Mouse (Mus musculus): ENCODE measurements around the gene Lin28a. TPM values are rescaled to one million over a fixed set of nuclear protein-coding genes. Genes with fewer than 3 reads are reported as not detected.

Lin28a gene
- polyA plus RNA-seq, 1 experiment from 2014 or later: 0.16 TPM

GRCm38 (mm10) chr4:134025802-134026201, 7.2 kb upstream of the Lin28a start:
- no peaks in the 10 kb centered on the region for H3K9me3 ChIP-seq (ENCODE audit: control insufficient read depth, low read length)
- H3K4me2 ChIP-seq (ENCODE audit: low read length): no peak overlapping the region
- no peak overlapping the region for H3K9ac ChIP-seq (ENCODE audit: low read depth, low read length)
- ATAC-seq: no peak
- H3K27ac ChIP-seq (ENCODE audit: low read depth, low read length): no peak overlapping the region
- H3K27me3 ChIP-seq (replicated peaks; ENCODE audit: control insufficient read depth, insufficient read depth, low read length): peaks cover 5% of the 10 kb centered on the region; the same call in 1 of the 2 replicates
- H3K4me1 ChIP-seq (ENCODE audit: control insufficient read depth, insufficient read depth, low read depth, low read length): no peaks in the 10 kb centered on the region
- no peak overlapping the region for H3K4me3 ChIP-seq (ENCODE audit: low read length)
- H3K36me3 ChIP-seq (ENCODE audit: control insufficient read depth, insufficient read depth, low read length): no peaks in the 10 kb centered on the region
- WGBS: 18% methylated on average over 9 of the region's 9 CpGs

GRCm38 (mm10) chr4:134020621-134021020, 2.0 kb upstream of the Lin28a start:
- WGBS: 7% methylated on average over 11 of the region's 11 CpGs
- no peaks in the 10 kb centered on the region for H3K36me3 ChIP-seq (ENCODE audit: control insufficient read depth, insufficient read depth, low read length)
- no peaks in the 10 kb centered on the region for H3K9me3 ChIP-seq (ENCODE audit: control insufficient read depth, low read length)
- peak overlapping the region; percentile 35; the same call in 1 of the 2 replicates for H3K4me3 ChIP-seq (ENCODE audit: low read length)
- peaks cover 20% of the 10 kb centered on the region for H3K27me3 ChIP-seq (replicated peaks; ENCODE audit: control insufficient read depth, insufficient read depth, low read length)
- peak overlapping the region; percentile 70 for H3K4me2 ChIP-seq (ENCODE audit: low read length)
- ATAC-seq: no peak
- H3K4me1 ChIP-seq (ENCODE audit: control insufficient read depth, insufficient read depth, low read depth, low read length): peaks cover 18% of the 10 kb centered on the region
- H3K9ac ChIP-seq (ENCODE audit: low read depth, low read length): no peak overlapping the region
- H3K27ac ChIP-seq (ENCODE audit: low read depth, low read length): no peak overlapping the region

- Histone ChIP-seq H3K9ac (ENCODE audit: low read depth, low read length) (peak overlapping the region; percentile 47), H3K9me3 (ENCODE audit: control insufficient read depth, low read length) (no peaks in the 10 kb centered on the region), H3K27ac (ENCODE audit: low read depth, low read length) (peak overlapping the region; percentile 31; the same call in 1 of the 2 replicates), H3K4me3 (ENCODE audit: low read length) (peak overlapping the region; percentile 35), H3K4me2 (ENCODE audit: low read length) (peak overlapping the region; percentile 70), H3K36me3 (ENCODE audit: control insufficient read depth, insufficient read depth, low read length) (no peaks in the 10 kb centered on the region), H3K27me3 (replicated peaks; ENCODE audit: control insufficient read depth, insufficient read depth, low read length) (peaks cover 20% of the 10 kb centered on the region), H3K4me1 (ENCODE audit: control insufficient read depth, insufficient read depth, low read depth, low read length) (peaks cover 18% of the 10 kb centered on the region)
- peak; percentile 86 for ATAC-seq
- WGBS: 2% methylated on average over 16 of the region's 16 CpGs
These were observed 1.2 kb upstream of the Lin28a start for GRCm38 (mm10) chr4:134019641-134020351.

- Histone ChIP-seq H3K27ac (ENCODE audit: low read depth, low read length) (no peak overlapping the region), H3K4me3 (ENCODE audit: low read length) (peak overlapping the region; percentile 35), H3K4me1 (ENCODE audit: control insufficient read depth, insufficient read depth, low read depth, low read length) (peaks cover 18% of the 10 kb centered on the region), H3K27me3 (replicated peaks; ENCODE audit: control insufficient read depth, insufficient read depth, low read length) (peaks cover 20% of the 10 kb centered on the region), H3K9ac (ENCODE audit: low read depth, low read length) (peak overlapping the region; percentile 22; the same call in 1 of the 2 replicates), H3K4me2 (ENCODE audit: low read length) (peak overlapping the region; percentile 70), H3K36me3 (ENCODE audit: control insufficient read depth, insufficient read depth, low read length) (no peaks in the 10 kb centered on the region), H3K9me3 (ENCODE audit: control insufficient read depth, low read length) (no peaks in the 10 kb centered on the region)
- no peak for ATAC-seq
- 0% methylated on average over 9 of the region's 10 CpGs for WGBS
These were observed 569 bp upstream of the Lin28a start for GRCm38 (mm10) chr4:134019210-134019609.

GRCm38 (mm10) chr4:134018038-134018778, 433 bp downstream of the Lin28a start:
- ATAC-seq: no peak
- H3K27ac ChIP-seq (ENCODE audit: low read depth, low read length): no peak overlapping the region
- peaks cover 20% of the 10 kb centered on the region for H3K27me3 ChIP-seq (replicated peaks; ENCODE audit: control insufficient read depth, insufficient read depth, low read length)
- peaks cover 18% of the 10 kb centered on the region for H3K4me1 ChIP-seq (ENCODE audit: control insufficient read depth, insufficient read depth, low read depth, low read length)
- peak overlapping the region; percentile 70 for H3K4me2 ChIP-seq (ENCODE audit: low read length)
- no peaks in the 10 kb centered on the region for H3K9me3 ChIP-seq (ENCODE audit: control insufficient read depth, low read length)
- H3K4me3 ChIP-seq (ENCODE audit: low read length): peak overlapping the region; percentile 44
- no peaks in the 10 kb centered on the region for H3K36me3 ChIP-seq (ENCODE audit: control insufficient read depth, insufficient read depth, low read length)
- H3K9ac ChIP-seq (ENCODE audit: low read depth, low read length): peak overlapping the region; percentile 56
- under 1% methylated on average over 42 of the region's 46 CpGs for WGBS

GRCm38 (mm10) chr4:134017201-134017865, 1.3 kb downstream of the Lin28a start:
- Histone ChIP-seq H3K4me3 (ENCODE audit: low read length) (peak overlapping the region; percentile 44), H3K27ac (ENCODE audit: low read depth, low read length) (no peak overlapping the region), H3K27me3 (replicated peaks; ENCODE audit: control insufficient read depth, insufficient read depth, low read length) (peaks cover 20% of the 10 kb centered on the region), H3K36me3 (ENCODE audit: control insufficient read depth, insufficient read depth, low read length) (no peaks in the 10 kb centered on the region), H3K4me2 (ENCODE audit: low read length) (peak overlapping the region; percentile 70), H3K4me1 (ENCODE audit: control insufficient read depth, insufficient read depth, low read depth, low read length) (peaks cover 18% of the 10 kb centered on the region), H3K9ac (ENCODE audit: low read depth, low read length) (no peak overlapping the region; the same call in 1 of the 2 replicates), H3K9me3 (ENCODE audit: control insufficient read depth, low read length) (no peaks in the 10 kb centered on the region)
- 4% methylated on average over 21 of the region's 21 CpGs for WGBS
- ATAC-seq: no peak

- Histone ChIP-seq H3K4me1 (ENCODE audit: control insufficient read depth, insufficient read depth, low read depth, low read length) (peaks cover 18% of the 10 kb centered on the region), H3K27me3 (replicated peaks; ENCODE audit: control insufficient read depth, insufficient read depth, low read length) (peaks cover 18% of the 10 kb centered on the region)
These were observed 1.9 kb downstream of the Lin28a start for GRCm38 (mm10) chr4:134016767-134017166.

GRCm38 (mm10) chr4:134016208-134016607, 2.4 kb downstream of the Lin28a start:
- Histone ChIP-seq H3K9ac (ENCODE audit: low read depth, low read length) (no peak overlapping the region), H3K9me3 (ENCODE audit: control insufficient read depth, low read length) (no peaks in the 10 kb centered on the region), H3K4me3 (ENCODE audit: low read length) (no peak overlapping the region), H3K4me1 (ENCODE audit: control insufficient read depth, insufficient read depth, low read depth, low read length) (peaks cover 18% of the 10 kb centered on the region), H3K27ac (ENCODE audit: low read depth, low read length) (no peak overlapping the region), H3K27me3 (replicated peaks; ENCODE audit: control insufficient read depth, insufficient read depth, low read length) (peaks cover 17% of the 10 kb centered on the region), H3K4me2 (ENCODE audit: low read length) (no peak overlapping the region), H3K36me3 (ENCODE audit: control insufficient read depth, insufficient read depth, low read length) (no peaks in the 10 kb centered on the region)
- ATAC-seq: no peak
- 6% methylated on average over 7 of the region's 7 CpGs for WGBS

More at GRCm38 (mm10) chr4:134016767-134017166, 1.9 kb downstream of the Lin28a start:
- no peak overlapping the region for H3K4me2 ChIP-seq (ENCODE audit: low read length)
- ATAC-seq: no peak
- no peak overlapping the region for H3K27ac ChIP-seq (ENCODE audit: low read depth, low read length)
- H3K9me3 ChIP-seq (ENCODE audit: control insufficient read depth, low read length): no peaks in the 10 kb centered on the region
- no peaks in the 10 kb centered on the region for H3K36me3 ChIP-seq (ENCODE audit: control insufficient read depth, insufficient read depth, low read length)
- 5% methylated on average over 8 of the region's 8 CpGs for WGBS
- H3K4me3 ChIP-seq (ENCODE audit: low read length): no peak overlapping the region
- H3K9ac ChIP-seq (ENCODE audit: low read depth, low read length): no peak overlapping the region

All from hindbrain, embryonic 16.5 days (tissue).